Mouse (Mus musculus): ENCODE results near the gene Cadm2. TPM values are rescaled to one million over a fixed set of nuclear protein-coding genes. Genes with fewer than 3 reads are reported as not detected.

Gene Cadm2
- total and polyA plus RNA-seq, 2 experiments, result under 0.01 to 0.02 TPM

DNA sequence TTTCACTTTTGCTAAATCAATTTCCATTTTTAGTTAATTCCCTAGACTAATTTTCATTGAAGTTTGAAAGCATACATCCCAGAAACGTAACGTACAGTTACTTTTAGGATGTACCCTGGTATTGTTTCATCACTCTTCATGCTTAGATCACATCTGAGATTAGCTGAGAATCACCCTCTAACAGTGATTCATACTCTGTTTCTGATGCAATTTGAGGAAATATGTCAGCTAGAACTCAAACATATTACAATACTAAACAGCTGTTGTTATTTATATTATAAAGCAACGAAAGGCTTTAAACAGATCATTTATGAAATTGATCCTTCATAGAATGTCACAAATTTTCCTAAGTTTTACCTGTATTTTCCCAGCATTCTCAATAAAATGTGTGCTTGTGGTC lies 336.0 kb downstream of the Cadm2 start:
- no peaks in the 10 kb centered on the region for H3K27me3 ChIP-seq (ENCODE audit: control insufficient read depth, insufficient read depth, low read length)
- H3K9ac ChIP-seq (ENCODE audit: low read depth, low read length), result no peak overlapping the region
- no peaks in the 10 kb centered on the region for H3K4me1 ChIP-seq (ENCODE audit: control insufficient read depth, insufficient read depth, low read length)
- 82% methylated on average over 3 of the region's 3 CpGs for WGBS
- H3K4me3 ChIP-seq (ENCODE audit: insufficient read depth, low read depth, low read length), result no peak overlapping the region
- no peaks in the 10 kb centered on the region for H3K79me2 ChIP-seq (ENCODE audit: control insufficient read depth, insufficient read depth, low read length)
- H3K27ac ChIP-seq (replicated peaks; ENCODE audit: insufficient read depth, low read depth, low read length), result no peak overlapping the region
- H3K36me3 ChIP-seq (ENCODE audit: control insufficient read depth, insufficient read depth, low read length), result no peaks in the 10 kb centered on the region
- TF ChIP-seq POLR2A (IDR thresholded peaks at IDR 0.05; ENCODE audit: extremely low read depth, insufficient read depth, low read length) (no peak), CTCF (IDR thresholded peaks at IDR 0.05; ENCODE audit: low read depth, low read length) (no peak)
- no peak for DNase-seq (ENCODE audit: extremely low read depth, low read depth, low spot score)

DNA sequence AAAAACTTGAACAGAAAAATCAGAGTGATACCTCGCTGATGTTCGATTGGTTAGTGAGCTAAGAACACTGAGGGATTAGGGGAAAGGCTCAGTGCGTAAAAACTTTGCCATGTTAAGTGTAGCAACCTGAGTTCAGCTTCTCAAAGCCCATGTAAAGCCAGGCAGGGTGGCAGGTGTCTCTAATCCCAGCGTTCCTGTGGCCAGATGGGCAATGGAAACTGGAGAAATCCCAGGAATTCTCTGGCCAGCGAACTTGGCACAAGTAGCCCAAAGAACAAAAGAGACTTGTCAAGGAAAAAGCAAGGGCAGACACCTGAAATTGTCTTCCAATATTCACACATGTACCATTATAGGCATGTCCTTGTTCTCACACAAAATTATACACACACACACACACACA lies 377.1 kb downstream of the Cadm2 start:
- Histone ChIP-seq H3K79me2 (ENCODE audit: control insufficient read depth, insufficient read depth, low read length) (no peaks in the 10 kb centered on the region), H3K4me1 (ENCODE audit: control insufficient read depth, insufficient read depth, low read length) (no peaks in the 10 kb centered on the region), H3K27me3 (ENCODE audit: control insufficient read depth, insufficient read depth, low read length) (no peaks in the 10 kb centered on the region), H3K9ac (ENCODE audit: low read depth, low read length) (no peak overlapping the region), H3K4me3 (ENCODE audit: insufficient read depth, low read depth, low read length) (no peak overlapping the region), H3K36me3 (ENCODE audit: control insufficient read depth, insufficient read depth, low read length) (no peaks in the 10 kb centered on the region), H3K27ac (replicated peaks; ENCODE audit: insufficient read depth, low read depth, low read length) (no peak overlapping the region)
- no peak for DNase-seq (ENCODE audit: extremely low read depth, low read depth, low spot score)
- WGBS, result 75% methylated on average over 5 of the region's 5 CpGs
- TF ChIP-seq POLR2A (IDR thresholded peaks at IDR 0.05; ENCODE audit: extremely low read depth, insufficient read depth, low read length), result no peak
- no peak for TF ChIP-seq CTCF (IDR thresholded peaks at IDR 0.05; ENCODE audit: low read depth, low read length)

DNA sequence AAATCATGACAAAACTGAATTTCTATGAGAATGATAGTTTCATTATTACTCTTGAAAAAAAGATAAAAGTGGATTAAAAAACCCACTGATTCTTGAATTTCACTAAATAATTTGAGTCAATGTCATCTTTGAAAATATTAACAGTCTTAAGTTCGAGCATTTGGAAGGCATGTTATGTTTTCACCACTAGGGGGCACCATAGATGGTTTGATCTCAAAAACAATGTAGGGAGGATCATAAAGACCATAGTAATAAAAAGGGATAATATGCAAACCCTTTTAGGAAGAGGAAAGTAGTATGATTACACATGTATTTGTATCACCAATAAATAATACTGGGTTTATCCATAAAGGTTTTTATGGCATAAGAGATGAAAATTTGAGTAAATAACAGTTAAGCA lies 385.8 kb downstream of the Cadm2 start:
- no peak overlapping the region for H3K27ac ChIP-seq (replicated peaks; ENCODE audit: insufficient read depth, low read depth, low read length)
- TF ChIP-seq CTCF (IDR thresholded peaks at IDR 0.05; ENCODE audit: low read depth, low read length), result 0 out of 2 replicates have a peak, but pooled peaks have one; percentile 14
- TF ChIP-seq POLR2A (IDR thresholded peaks at IDR 0.05; ENCODE audit: extremely low read depth, insufficient read depth, low read length), result no peak
- peak; percentile 9 for DNase-seq (ENCODE audit: extremely low read depth, low read depth, low spot score)
- H3K36me3 ChIP-seq (ENCODE audit: control insufficient read depth, insufficient read depth, low read length), result no peaks in the 10 kb centered on the region
- H3K27me3 ChIP-seq (ENCODE audit: control insufficient read depth, insufficient read depth, low read length), result no peaks in the 10 kb centered on the region
- no peak overlapping the region for H3K4me3 ChIP-seq (ENCODE audit: insufficient read depth, low read depth, low read length)
- H3K4me1 ChIP-seq (ENCODE audit: control insufficient read depth, insufficient read depth, low read length), result no peaks in the 10 kb centered on the region
- H3K79me2 ChIP-seq (ENCODE audit: control insufficient read depth, insufficient read depth, low read length), result no peaks in the 10 kb centered on the region
- no peak overlapping the region for H3K9ac ChIP-seq (ENCODE audit: low read depth, low read length)
- 21% methylated on average over 1 of the region's 1 CpGs for WGBS

DNA sequence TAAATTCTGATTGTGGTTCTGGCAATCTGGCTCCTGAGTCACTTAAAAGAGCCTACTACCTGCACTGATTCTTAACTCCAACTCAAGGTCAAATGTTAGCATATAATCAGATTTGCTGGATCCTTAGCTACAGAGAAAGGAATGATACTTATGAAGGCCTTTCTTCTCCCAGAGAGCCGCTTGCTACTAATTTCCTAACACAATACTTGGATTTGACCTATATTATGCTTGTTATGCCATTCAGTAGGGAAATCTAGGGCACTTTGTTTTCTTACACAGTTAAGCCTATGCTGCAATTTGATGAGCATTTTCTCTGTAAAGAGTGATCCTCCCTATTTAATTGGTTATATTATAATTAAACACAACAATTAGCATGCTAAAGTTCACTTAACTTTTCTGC lies 394.0 kb downstream of the Cadm2 start:
- H3K9ac ChIP-seq (ENCODE audit: low read depth, low read length), result no peak overlapping the region
- H3K4me3 ChIP-seq (ENCODE audit: insufficient read depth, low read depth, low read length), result no peak overlapping the region
- no peak for DNase-seq (ENCODE audit: extremely low read depth, low read depth, low spot score)
- WGBS, result 69% methylated on average over 1 of the region's 1 CpGs
- no peaks in the 10 kb centered on the region for H3K27me3 ChIP-seq (ENCODE audit: control insufficient read depth, insufficient read depth, low read length)
- H3K79me2 ChIP-seq (ENCODE audit: control insufficient read depth, insufficient read depth, low read length), result no peaks in the 10 kb centered on the region
- H3K36me3 ChIP-seq (ENCODE audit: control insufficient read depth, insufficient read depth, low read length), result no peaks in the 10 kb centered on the region
- no peaks in the 10 kb centered on the region for H3K4me1 ChIP-seq (ENCODE audit: control insufficient read depth, insufficient read depth, low read length)
- TF ChIP-seq POLR2A (IDR thresholded peaks at IDR 0.05; ENCODE audit: extremely low read depth, insufficient read depth, low read length) (no peak), CTCF (IDR thresholded peaks at IDR 0.05; ENCODE audit: low read depth, low read length) (no peak)
- H3K27ac ChIP-seq (replicated peaks; ENCODE audit: insufficient read depth, low read depth, low read length), result no peak overlapping the region

DNA sequence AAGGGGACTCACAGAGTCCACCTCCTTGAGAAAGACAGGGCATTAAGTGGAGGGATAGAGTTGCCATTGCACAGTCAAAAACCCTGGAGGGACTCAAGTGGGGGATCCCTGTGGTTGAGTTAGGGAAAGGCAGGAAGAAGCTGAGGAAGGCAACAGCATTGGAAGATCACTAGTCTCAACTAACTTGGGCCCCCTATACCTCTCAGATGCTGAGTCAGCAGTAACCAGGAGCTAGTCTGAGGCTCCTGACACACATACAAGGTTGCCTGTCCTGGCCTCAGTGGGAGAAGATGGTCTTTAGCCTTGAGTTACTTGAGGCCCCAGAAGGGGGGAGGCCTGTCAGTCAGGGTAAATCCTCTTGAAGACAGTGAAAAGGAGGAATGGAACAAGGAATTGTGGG lies 417.4 kb downstream of the Cadm2 start:
- no peak overlapping the region for H3K4me3 ChIP-seq (ENCODE audit: insufficient read depth, low read depth, low read length)
- H3K27ac ChIP-seq (replicated peaks; ENCODE audit: insufficient read depth, low read depth, low read length), result no peak overlapping the region
- no peaks in the 10 kb centered on the region for H3K36me3 ChIP-seq (ENCODE audit: control insufficient read depth, insufficient read depth, low read length)
- DNase-seq (ENCODE audit: extremely low read depth, low read depth, low spot score), result no peak
- H3K9ac ChIP-seq (ENCODE audit: low read depth, low read length), result no peak overlapping the region
- no peaks in the 10 kb centered on the region for H3K79me2 ChIP-seq (ENCODE audit: control insufficient read depth, insufficient read depth, low read length)
- no peaks in the 10 kb centered on the region for H3K4me1 ChIP-seq (ENCODE audit: control insufficient read depth, insufficient read depth, low read length)
- no peak for TF ChIP-seq CTCF (IDR thresholded peaks at IDR 0.05; ENCODE audit: low read depth, low read length)
- TF ChIP-seq POLR2A (IDR thresholded peaks at IDR 0.05; ENCODE audit: extremely low read depth, insufficient read depth, low read length), result no peak
- no peaks in the 10 kb centered on the region for H3K27me3 ChIP-seq (ENCODE audit: control insufficient read depth, insufficient read depth, low read length)

DNA sequence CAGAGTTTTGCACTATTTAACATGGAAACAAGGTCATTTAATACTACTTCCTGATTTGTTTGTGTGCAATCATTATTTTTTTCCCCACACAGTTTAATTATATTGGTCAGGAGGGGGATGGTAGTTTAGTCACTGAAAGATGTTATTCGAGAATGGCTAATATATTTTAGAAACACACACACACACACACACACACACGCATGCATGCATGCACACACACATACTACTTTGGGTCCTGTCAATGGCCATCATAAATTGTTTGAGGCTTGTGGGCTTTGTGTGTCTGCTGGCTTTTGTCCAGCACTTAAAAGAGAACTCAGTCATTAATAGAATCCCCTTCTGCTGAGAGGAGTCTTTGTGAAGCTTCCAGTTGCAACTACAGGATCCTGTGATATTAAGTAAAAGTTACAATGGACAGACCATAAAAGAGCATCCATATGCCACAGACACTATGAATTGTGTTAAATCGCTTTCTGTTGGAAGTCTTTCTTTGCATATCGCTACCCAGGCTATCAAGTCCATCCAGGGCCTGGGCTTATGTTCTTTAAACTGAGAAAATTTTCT lies 427.8 kb downstream of the Cadm2 start:
- 85% methylated on average over 4 of the region's 4 CpGs for WGBS
- no peak overlapping the region for H3K27ac ChIP-seq (replicated peaks; ENCODE audit: insufficient read depth, low read depth, low read length)
- no peaks in the 10 kb centered on the region for H3K36me3 ChIP-seq (ENCODE audit: control insufficient read depth, insufficient read depth, low read length)
- no peak overlapping the region for H3K4me3 ChIP-seq (ENCODE audit: insufficient read depth, low read depth, low read length)
- no peak for DNase-seq (ENCODE audit: extremely low read depth, low read depth, low spot score)
- H3K4me1 ChIP-seq (ENCODE audit: control insufficient read depth, insufficient read depth, low read length), result no peaks in the 10 kb centered on the region
- no peaks in the 10 kb centered on the region for H3K27me3 ChIP-seq (ENCODE audit: control insufficient read depth, insufficient read depth, low read length)
- TF ChIP-seq POLR2A (IDR thresholded peaks at IDR 0.05; ENCODE audit: extremely low read depth, insufficient read depth, low read length), result no peak
- no peak for TF ChIP-seq CTCF (IDR thresholded peaks at IDR 0.05; ENCODE audit: low read depth, low read length)
- H3K79me2 ChIP-seq (ENCODE audit: control insufficient read depth, insufficient read depth, low read length), result no peaks in the 10 kb centered on the region
- no peak overlapping the region for H3K9ac ChIP-seq (ENCODE audit: low read depth, low read length)
